Mouse (Mus musculus) myocyte (in vitro differentiated cells): ENCODE data around the gene Cnot2.

Experiments used
- E2F4 ChIP-seq: IDR thresholded peaks from one replicate; pipeline ENCODE4 v1.6.1; 2011; ENCODE audit warnings: mild to moderate bottlenecking, control low read depth, moderate library complexity; ENCODE audit not compliant: insufficient read depth
- MAX ChIP-seq: IDR thresholded peaks from one replicate; pipeline ENCODE4 v1.6.1; 2011; ENCODE audit warnings: low read depth, mild to moderate bottlenecking, control low read depth
- MYOD1 ChIP-seq, 3 experiments: IDR thresholded peaks; one replicate each; pipeline ENCODE4 v1.6.1; 2011; ENCODE audit warnings: control low read depth in 2 of 3, low read depth in 2 of 3, mild to moderate bottlenecking in 2 of 3, moderate library complexity in 1 of 3; ENCODE audit not compliant: insufficient read length in 2 of 3, control insufficient read depth in 1 of 3
- POLR2A ChIP-seq: IDR thresholded peaks from one replicate; pipeline ENCODE4 v1.6.1; 2011; ENCODE audit warnings: low read depth, mild to moderate bottlenecking, control low read depth, moderate library complexity; ENCODE audit not compliant: insufficient read length
- POLR2AphosphoS2 ChIP-seq: IDR thresholded peaks from one replicate; pipeline ENCODE4 v1.6.1; 2011; ENCODE audit warnings: low read depth, control low read depth; ENCODE audit not compliant: insufficient read length
- REST ChIP-seq: IDR thresholded peaks from one replicate; pipeline ENCODE4 v1.6.1; 2011; ENCODE audit warnings: mild to moderate bottlenecking, control low read depth, moderate library complexity; ENCODE audit not compliant: insufficient read depth, insufficient read length
- TCF12 ChIP-seq: IDR thresholded peaks from one replicate; pipeline ENCODE4 v1.6.1; 2011; ENCODE audit warnings: mild to moderate bottlenecking, control low read depth; ENCODE audit not compliant: poor library complexity, insufficient read depth, severe bottlenecking
- TCF3 ChIP-seq: IDR thresholded peaks from one replicate; pipeline ENCODE4 v1.6.1; 2011; ENCODE audit warnings: low read depth, control low read depth; ENCODE audit not compliant: insufficient read length
- USF1 ChIP-seq: IDR thresholded peaks from one replicate; pipeline ENCODE4 v1.6.1; 2011; ENCODE audit warnings: low read depth, mild to moderate bottlenecking, control low read depth, moderate library complexity

- TF ChIP-seq USF1: no peak
- TF ChIP-seq POLR2A: no peak
- no peak for TF ChIP-seq E2F4
- TF ChIP-seq REST: no peak
- TF ChIP-seq POLR2AphosphoS2: no peak
- no peak for TF ChIP-seq MAX
- no peak for TF ChIP-seq MYOD1 (IDR thresholded peaks at IDR 0.05; ENCODE audit: control insufficient read depth in 1 of 3, insufficient read length in 2 of 3, low read depth in 2 of 3)
- no peak for TF ChIP-seq TCF12
- no peak for TF ChIP-seq TCF3
Measured at GRCm38 (mm10) chr10:116505303-116506014, 75.9 kb downstream of the Cnot2 start.
